Mouse (Mus musculus): ENCODE measurements at regions not wholly inside any gene's neighbourhood (a gene's known extent, or its start where the extent isn't known, plus 50 kb on each side); places are given as distances from the start of the nearest gene placed in this dataset.

DNA sequence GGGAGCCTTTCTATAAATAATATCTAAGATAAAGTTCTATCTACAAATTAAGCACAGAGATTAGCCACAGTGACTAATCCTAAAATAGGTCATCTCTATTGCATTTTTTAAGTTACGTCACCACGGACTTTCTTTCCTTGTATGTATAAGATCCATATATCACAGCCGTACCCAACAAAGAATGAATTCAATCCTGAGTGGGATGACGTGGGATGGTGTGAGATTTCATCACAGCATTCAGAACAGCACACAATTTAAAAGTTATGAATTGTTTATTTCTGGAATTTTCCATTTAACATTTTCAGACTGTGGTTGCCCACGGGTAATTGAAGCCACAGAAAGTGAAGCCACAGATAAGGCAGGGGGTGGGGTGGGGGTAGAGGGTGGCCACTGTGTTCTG lies 129.0 kb upstream of the Dynlrb2 start:
- no peak for DNase-seq (ENCODE audit: low spot score)

DNA sequence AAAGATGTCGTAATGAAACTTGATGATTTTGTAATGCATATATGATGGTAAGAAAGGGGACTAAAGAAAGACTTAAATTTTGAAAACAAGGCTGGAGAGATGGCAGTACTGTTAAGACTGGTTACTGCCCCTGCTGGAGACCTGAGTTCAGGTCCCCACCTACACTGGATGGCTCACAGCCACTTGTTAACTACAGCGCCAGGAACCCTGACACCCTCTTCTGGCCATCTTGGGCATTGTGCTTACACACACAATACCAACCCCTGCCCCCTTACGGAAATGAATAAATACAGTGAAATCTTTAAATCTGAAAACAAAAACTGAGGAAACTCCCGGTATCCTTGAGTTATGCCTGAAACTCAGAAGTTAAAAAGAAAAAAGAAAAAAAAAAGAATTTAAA lies 131.7 kb upstream of the Dynlrb2 start:
- DNase-seq (ENCODE audit: low spot score): peak; percentile 38

DNA sequence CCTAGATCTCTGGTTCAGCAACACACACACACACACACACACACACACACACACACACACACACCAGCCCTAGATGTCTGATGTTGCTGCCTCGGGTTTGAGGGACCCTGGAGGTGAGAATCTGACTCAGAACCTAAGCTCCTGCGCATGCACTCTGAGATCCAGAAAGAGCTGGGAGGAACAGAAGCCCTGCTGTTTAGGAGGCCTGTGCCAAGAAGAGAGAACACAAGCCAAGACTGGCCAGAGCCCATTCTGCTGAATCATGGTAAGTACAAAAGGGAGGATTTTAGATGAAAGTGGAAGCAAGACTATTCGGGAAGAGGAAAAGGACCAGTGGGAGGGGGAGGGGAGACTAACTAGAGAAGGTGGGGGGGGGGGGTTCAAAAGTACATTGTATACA lies 132.2 kb upstream of the Dynlrb2 start:
- no peak for DNase-seq (ENCODE audit: low spot score)

DNA sequence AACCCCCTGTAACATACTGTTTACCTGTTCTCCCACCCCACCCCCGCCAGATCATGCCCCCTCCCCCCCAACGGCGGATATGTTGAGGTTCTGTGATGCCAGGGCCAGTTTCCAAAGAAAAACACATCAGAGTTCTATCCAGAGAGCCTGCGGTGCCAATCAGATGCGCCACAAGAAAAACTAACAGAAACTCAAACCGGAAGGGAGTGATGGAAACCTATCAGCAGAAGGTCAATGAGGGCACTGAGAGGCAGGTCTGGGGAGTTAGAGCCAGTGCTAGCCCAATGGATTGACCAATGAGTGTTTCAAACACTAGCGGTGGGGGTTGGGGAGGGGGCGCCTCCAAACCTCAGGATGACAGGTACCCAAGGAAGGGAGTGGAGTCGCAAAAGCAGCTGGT lies 132.7 kb upstream of the Dynlrb2 start:
- no peak for DNase-seq (ENCODE audit: low spot score)

DNA sequence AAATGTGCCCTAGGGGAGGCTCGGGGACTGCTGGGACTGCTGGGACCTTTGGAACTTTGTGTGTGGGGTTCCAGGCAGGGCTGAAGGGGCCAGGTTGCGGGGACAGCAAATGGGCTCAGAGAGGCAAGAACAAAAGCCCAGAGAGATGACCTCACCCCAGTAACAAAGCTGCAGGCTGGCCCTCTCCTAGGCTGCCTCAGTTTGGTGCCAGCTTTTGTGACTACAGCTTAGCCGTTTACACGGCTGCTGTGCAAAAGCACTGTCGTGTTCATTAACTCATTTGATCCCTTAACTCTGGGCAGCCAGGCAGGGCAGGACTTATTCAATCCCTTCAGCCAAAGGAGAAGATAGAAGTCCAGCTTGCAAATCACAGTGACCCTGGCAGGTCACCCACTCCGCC lies 137.3 kb upstream of the Dynlrb2 start:
- DNase-seq (ENCODE audit: low spot score): peak; percentile 21

DNA sequence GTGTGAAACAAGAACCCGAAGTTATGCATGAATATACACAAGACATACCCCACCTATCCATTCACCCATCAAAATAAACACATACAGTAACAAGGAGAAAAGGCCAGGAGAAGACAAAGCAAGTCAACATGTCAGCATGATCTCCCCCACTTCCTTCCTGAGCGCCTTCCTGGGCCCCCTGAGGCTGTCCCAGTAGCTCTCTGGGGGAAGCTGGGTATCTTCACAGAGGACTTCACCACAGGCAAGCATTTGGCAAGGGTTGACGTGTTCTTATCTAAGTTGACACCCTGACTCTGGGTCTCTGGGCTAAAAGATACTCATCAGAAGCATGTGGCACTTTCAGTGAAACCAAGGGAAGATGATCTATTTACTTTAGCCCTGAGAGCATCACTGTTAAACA lies 138.1 kb upstream of the Dynlrb2 start:
- DNase-seq (ENCODE audit: low spot score): no peak

DNA sequence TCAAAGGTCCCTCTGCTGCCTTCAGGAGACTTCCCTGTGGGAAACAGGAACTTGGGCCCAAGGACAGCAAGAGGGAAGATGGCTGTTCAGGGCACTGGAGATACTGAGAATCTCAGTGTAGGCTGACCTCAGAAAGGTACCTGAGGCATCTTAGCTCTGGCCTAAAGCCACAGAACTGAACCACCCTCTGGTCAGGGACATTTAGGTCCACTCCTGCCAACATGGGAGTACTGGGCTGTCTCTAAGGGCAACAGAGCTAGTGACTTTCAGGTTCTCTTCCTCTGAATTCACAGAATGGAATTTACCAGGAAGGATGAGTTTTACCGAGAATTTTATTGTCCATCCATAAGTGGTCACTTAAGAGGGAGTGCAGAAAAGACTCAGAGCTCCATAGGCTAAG lies 140.0 kb upstream of the Dynlrb2 start:
- no peak for DNase-seq (ENCODE audit: low spot score)

DNA sequence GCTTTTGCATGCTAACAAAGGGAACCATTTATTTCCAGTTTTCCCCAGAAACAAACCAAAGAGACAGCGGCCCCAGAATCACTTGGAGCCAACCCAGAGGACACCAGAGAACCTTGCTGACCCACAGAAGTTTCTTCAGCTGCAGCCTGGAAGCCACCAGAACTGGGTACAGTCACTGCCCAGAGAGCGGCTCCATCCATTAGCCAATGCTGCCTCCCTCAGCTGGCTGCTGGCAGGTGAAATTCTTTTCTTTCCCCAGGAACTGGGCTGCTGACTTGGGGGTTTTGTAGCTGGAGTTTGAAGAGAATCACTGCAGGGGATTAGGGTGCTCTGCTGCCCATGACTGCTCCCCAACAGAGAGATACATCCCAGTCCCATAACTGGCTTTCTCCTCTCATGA lies 140.6 kb upstream of the Dynlrb2 start:
- DNase-seq (ENCODE audit: low spot score): peak; percentile 31

DNA sequence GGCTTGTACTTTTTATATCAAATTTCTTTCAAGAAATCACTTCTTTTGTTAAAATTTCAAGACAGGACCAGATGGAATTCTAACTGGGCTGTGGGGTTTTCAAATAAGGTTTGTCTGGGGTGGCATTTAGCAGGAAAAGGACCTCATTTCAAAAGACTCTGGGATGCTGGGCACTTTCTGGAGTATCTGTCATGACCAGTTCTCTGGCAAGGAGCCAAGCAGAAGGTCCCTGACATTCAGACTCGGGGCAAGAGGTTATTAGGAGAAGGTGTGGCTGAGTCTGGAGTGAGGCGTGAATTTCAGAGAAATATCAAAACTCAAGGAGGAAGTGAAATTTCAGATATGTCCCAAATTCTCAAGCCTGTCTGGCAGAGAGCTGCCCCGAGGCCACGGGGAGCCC lies 142.4 kb upstream of the Dynlrb2 start:
- DNase-seq (ENCODE audit: low spot score): no peak

DNA sequence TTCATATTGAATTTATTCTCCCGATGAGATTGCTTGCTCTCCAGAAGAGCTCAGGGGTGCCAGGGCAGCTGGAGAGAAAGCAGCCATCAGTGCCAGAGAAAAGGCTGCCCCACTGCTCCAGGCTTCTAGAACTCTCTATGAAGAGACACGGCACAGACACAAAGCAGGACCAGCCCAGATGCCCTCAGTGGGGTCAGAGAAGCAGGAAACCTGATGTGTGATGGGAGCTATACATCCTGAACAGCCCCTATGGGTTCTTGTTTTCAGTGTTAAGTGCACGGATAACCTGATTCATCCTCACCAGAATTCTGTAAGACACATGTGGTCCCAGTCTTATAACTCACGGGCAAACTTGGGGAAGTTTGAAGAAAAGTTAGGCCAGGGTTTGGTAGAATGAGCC lies 145.0 kb upstream of the Dynlrb2 start:
- no peak for DNase-seq (ENCODE audit: low spot score)

DNA sequence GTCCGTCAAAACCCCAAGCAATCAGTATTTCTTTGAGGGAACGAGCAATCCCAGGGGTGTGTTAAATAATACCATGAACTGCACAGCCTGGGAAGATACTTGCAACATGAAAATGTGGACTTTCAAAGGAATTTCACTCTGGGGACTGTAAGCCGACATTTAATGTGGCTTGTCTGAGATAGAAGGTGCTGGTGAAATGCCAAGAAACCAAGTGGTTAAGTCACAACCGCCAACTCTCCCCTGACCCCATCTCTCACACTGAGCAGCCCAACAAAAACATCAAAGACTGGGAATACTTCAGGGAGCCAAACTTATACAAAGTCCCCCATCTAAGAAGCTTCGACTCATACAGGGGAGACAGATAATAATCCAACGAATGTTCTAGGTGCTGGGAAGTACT lies 150.0 kb upstream of the Dynlrb2 start:
- no peak for DNase-seq (ENCODE audit: low spot score)

DNA sequence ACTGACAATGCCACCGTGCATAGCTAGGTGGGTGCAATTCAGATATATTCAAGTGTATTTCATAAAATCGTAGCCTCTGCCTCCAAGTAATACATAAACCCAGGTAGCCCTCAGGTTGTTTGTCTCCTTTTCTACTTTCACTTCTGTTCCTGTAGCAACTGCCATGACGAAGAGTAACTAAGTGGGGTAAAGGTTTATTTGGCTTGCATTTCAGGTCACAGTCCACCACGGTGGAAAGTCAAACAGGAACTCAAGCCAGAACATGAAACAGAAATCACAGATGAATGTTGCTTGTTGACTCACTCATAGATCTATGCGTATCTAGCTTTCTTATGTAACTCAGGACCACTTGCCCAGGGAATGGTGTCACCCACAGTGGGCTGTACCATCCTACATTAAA lies 150.9 kb upstream of the Dynlrb2 start:
- DNase-seq (ENCODE audit: low spot score): no peak

DNA sequence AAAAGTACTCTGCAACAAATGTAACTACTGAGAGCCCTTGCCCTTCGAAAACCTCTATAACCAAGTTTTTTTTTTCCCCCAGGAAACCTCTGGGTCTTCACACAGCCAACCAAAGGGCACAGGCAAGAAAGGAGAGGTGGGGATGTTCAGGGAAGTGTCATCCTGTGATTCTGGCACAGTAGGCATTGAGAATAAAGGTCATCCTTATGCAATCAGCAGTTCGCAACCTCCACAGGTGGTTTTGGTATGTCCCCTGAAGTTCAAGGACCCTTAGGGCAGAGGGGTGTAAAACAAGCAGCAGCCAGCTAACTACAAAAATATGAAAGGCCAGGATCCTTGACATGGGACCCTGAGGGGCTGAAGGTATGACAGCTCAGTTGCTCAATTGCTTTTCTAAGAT lies 152.1 kb upstream of the Dynlrb2 start:
- DNase-seq (ENCODE audit: low spot score): no peak

DNA sequence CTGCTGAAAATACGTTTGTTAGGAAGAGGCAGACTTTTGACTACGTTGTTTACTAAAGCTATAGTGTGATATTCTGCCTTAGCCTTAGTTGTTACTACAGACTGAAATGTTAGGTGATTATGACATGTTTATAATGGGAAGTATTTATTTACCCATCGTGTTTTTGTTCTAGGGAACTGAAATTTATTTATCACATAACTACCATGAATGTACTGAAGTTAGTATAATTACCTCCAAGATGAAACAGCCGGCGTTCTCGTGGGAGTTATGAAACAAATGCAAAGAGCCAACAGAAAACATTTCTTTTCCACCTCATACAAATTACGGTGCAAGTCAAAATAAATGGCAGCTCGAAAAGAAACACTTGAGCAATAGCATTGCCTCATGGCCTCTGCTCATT lies 155.8 kb upstream of the Dynlrb2 start:
- no peak for DNase-seq (ENCODE audit: low spot score)

DNA sequence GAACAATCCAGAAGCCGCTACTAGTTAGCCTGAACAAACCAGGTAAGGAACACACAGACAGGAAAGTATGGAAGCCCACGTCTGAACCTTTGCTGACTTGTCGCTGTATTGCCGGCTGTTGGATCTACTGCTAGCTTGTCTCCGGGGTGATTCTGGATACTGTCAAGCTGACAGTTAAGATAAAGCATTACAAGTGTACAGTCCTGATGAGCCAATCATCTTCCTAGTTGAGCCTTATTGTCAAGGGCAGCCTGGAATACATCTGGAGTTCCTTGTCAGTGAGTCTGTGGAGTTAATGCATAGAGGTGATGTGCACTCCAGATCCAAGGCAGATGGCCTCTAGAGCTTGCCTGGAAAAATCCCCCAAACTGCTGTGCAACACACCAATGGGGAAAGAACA lies 157.8 kb upstream of the Dynlrb2 start:
- DNase-seq (ENCODE audit: low spot score): peak; percentile 15

DNA sequence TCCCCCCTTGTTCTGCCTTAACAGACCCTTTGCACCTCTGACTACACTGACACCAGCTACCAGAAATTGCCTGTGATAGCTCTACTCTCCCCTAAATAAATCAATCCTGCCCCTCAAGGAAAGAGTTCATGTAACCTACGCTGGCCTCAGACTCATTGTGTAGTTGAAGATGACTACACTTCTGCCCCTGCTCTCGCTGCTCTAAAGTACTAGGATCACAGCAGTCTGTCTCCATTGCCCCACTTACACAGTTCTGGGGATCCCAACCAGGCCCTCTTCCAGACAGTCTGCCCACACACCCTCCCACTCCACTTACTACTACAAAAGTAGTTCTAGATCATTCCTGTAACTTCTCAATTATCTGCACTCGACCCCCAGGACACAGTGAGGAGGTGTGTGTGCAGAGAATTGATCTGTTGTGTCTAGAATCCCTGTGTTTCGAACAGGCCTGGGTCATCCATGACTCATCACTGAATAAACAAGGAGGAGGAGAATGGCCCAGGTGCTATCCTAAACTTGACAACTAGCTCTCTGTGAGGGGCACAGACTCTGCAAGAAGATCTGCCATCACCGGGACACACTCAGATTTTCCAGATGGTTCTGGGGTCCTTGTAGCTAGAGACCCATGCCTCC lies 160.1 kb upstream of the Dynlrb2 start:
- DNase-seq (ENCODE audit: low spot score): no peak

DNA sequence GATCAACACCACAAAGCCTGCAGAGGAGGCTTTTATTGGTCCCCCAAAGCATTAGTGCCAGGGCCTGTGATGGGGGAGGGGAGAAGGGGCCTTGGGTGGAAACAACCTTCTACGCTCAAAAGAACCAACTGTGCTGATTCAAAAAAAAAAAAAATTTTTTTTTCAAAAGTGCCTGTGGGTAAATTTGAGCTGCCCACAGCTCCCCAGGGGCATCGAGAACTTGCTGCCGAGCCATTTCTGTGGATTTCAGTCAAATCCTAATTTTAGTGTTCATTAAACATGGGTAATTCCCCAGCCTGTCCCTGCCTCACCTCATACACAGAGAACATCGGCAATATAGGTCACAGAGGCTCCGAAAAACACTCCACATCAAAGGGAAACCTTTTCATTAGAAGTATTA lies 161.2 kb upstream of the Dynlrb2 start:
- no peak for DNase-seq (ENCODE audit: low spot score)

DNA sequence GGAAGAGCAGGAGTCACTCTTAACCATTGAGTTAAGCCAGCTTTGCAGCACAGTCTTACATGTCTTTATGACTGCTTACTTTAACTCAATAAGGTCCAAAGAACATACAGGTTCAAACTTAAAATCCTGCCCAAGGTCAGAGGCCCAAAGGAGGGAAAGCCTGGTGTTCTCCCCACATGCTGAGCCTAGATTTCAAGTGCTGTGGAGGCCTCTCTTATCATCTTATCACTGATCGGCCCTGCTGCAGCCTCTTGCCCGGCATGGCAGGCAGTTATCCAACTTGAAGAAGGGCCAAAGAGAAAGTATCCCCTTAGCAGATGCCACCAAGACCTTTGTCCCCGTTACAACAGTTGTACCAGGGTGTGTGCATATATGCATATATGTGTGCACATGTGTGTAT lies 170.0 kb upstream of the Dynlrb2 start:
- DNase-seq (ENCODE audit: low spot score): no peak

DNA sequence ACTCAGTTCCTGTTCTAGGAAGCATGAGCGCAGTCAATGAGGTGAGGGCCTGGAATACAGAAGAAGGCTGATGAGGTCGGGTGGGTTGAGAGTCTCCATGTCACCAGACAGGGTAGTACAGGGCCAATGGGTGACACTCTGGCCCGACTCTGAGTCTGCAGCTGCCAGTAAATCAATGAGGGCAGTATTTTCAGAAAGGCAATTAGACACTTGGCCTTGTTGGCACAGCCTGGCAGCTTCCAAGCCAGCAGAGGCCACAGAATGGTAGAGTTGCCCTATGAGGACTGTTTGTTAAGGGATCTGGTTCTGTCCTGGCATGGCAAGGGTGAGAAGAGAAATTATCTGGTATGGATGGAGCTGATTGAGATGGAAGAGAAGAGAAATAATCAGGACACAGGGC lies 170.7 kb upstream of the Dynlrb2 start:
- DNase-seq (ENCODE audit: low spot score): no peak

DNA sequence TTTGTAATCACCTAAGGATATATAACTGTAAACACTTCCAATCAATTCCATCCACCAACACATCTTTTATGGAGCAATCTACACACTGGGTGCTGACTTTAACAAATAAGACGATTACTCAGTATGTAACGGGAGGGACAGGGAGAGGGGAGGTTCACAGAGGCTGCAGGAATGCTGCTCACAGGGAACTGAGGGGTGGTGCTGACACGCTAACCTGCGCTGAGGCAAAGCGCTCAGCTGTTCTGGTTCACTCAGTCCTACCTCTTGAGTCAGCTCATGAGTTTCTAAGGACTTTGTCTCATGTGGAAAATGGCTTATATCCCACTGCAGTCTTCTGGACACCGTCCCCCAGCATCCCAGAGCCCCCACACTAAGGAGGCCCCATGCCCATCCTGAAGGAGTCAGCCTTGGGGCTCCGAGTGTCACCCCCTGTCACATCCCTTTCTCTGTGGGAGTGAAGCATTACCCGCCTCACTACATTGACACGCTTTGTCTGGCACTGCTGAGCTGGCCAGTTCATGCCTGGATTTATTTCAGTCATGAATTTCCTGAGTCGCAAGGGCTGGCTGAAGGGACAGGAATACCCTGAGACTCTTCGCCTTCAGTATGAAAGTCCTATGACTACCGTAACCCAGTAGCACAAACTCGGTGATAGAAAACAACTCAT lies 184.6 kb upstream of the Dynlrb2 start:
- DNase-seq (ENCODE audit: low spot score): no peak

DNA sequence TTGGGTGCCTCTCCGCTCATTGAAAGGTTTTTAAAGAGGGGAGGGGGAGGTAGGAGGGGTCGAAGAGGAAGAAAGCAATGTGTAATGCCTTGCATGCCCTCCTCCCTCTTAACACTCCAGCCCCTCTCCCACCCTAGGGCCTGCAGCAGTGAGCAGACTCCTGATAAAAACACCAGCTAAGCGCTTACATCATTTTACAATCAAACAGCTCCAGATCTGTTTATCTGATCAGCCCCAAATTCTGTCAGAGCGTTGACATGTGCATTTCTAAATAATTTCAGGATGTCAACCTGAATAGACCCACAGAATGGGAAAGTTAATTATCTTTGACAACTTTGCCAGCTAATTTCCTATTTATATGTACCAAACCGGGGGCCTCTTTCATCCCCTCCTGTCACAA lies 189.4 kb upstream of the Dynlrb2 start:
- DNase-seq (ENCODE audit: low spot score): no peak

DNA sequence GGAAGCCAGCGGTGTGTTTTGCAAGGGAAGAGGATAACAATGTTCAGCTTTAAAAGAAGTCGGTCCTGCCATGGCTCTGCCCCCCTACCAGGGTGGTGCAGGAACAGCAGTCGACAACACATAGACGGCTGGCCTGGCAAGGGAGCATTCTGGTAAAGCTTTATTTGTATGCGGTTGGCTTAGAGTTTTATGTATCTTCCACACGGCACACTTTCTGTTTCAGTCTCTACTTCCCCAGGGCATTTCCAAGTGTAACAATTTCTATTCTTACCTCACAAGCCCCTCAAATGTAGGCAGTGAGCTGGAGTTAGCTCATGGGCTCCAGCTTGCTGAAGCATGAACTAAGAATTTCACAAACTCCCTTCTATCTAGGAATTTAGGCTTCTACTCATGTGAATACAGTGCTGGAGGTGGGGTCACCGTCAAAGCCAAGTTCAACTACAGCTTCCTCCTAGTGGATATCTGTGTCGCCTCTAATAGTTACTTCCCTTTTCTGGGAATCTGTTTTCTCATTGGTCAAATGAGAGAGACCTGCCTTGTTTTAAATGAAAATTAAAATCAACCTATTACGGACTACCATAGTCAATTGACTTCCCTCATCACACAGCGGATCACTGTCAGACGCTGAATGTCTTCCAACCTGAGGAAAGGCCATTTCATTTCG lies 190.2 kb upstream of the Dynlrb2 start:
- no peak for DNase-seq (ENCODE audit: low spot score)

DNA sequence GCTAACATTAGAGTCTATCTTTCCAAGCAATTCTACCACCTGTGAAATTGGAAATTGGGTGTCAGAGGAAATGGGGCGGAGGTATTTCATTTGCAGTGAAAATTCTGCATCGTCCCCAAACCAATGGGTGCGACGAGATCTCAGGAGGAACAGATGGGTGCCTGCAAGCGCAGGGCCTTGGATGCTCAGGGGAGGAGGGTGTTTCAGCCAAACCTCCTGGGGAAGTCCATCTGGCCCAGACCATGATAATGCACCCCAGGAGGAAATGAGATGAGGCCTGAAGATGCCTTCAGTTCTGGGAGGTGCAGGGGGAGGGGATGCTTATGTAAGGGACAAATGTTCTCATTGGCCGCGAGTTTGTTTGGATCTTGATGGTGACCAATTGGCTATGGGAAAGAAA lies 205.9 kb upstream of the Dynlrb2 start:
- no peak for DNase-seq (ENCODE audit: low spot score)

Measured in embryo, embryonic 10 days (tissue).